Comparison of ENCODE assay signal across 8 mouse cellular contexts in the genomic region with DNA sequence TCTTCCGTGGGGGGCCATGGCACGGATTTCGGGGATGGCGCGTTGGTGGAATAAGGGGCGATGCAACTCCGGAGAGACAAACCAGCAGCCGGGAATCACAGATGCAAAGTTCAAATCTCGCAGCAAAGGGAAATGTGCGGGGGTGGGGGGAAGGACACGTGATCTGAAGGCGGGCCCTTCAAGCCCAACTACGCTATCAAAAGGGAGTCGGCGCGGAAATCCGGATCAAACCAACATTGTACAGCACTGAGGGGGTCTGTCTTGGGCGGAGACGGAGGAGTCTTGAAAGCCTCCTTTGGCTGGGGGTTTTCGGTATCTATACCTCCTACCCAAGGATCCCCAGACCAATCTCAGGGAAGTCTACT. TPM values are rescaled to one million over a fixed set of nuclear protein-coding genes. Genes with fewer than 3 reads are reported as not detected.
DNase-seq lines count a peak whose midpoint lies in the region; ATAC-seq and TF ChIP-seq lines count a peak whose summit lies in the region.

A gene (minus strand): TSS at position 202 of the 365 bp plus-strand sequence.

- peak within 1 kb of the TSS; percentile 92 for H3K27ac ChIP-seq in forebrain, embryonic 15.5 days (replicated peaks)

- H3K27me3 ChIP-seq in forebrain, embryonic 15.5 days: no peaks in the 10 kb centered on the region

- no peaks in the 10 kb centered on the region for H3K9me3 ChIP-seq in forebrain, embryonic 15.5 days

- TF ChIP-seq CTCF in lung, adult 2 months (IDR thresholded peaks at IDR 0.05; ENCODE audit: insufficient read depth, low read length): no peak

- DNase-seq in ES-CJ7 (ENCODE audit: low read depth, low spot score): peak; percentile 98
- DNase-seq in cerebellum, adult 11 months: peak; percentile 72
- DNase-seq in heart, postnatal 25 days (ENCODE audit: low spot score): peak; percentile 72
- peak; percentile 83 to 91 for DNase-seq in layer of hippocampus, adult 18-20 months (ENCODE audit: low spot score in 2 of 2)
- DNase-seq in lung, adult 2 months: peak; percentile 71
- peak; percentile 79 to 87 for DNase-seq in thymus, adult 18-20 months

- H3K4me1 ChIP-seq in forebrain, embryonic 15.5 days: peaks cover 22% of the 10 kb centered on the region
- H3K4me1 ChIP-seq in lung, adult 2 months (ENCODE audit: control insufficient read depth, insufficient read depth, low read length): no peaks in the 10 kb centered on the region; the same call in 1 of the 2 replicates

- peak within 1 kb of the TSS; percentile 93 for H3K9ac ChIP-seq in forebrain, embryonic 15.5 days (replicated peaks)

- peak; percentile 63; the same call in 1 of the 2 replicates for TF ChIP-seq POLR2A in lung, adult 2 months (IDR thresholded peaks at IDR 0.05; ENCODE audit: borderline replicate concordance, extremely low read depth, low read depth, low read length)

- H3K36me3 ChIP-seq in forebrain, embryonic 15.5 days: peaks cover 34% of the 10 kb centered on the region

- intact Hi-C loops in heart, postnatal 25 days (cut with DNase I): no loop called here

- peak; percentile 98 for ATAC-seq in forebrain, embryonic 15.5 days (replicated peaks)
- peak; percentile 86 for ATAC-seq in neutrophil, adult 5-6 weeks (ENCODE audit: extremely low read depth, insufficient number of reproducible peaks, low FRiP score, poor library complexity, severe bottlenecking)

- H3K4me3 ChIP-seq in forebrain, embryonic 15.5 days: peak within 1 kb of the TSS; percentile 98
- H3K4me3 ChIP-seq in lung, adult 2 months (replicated peaks; ENCODE audit: extremely low read depth, low read depth, low read length): peak within 1 kb of the TSS; percentile 70

- WGBS in forebrain, embryonic 15.5 days: under 1% methylated on average over 20 of the region's 20 CpGs
- WGBS in lung, adult 2 months: under 1% methylated on average over 20 of the region's 20 CpGs

- peak within 1 kb of the TSS; percentile 80 for H3K4me2 ChIP-seq in forebrain, embryonic 15.5 days (replicated peaks)

RNA-seq across cellular contexts. Expression of the gene that starts here (rescaled TPM):
- 251 and 270 TPM in 2 replicates for polyA plus RNA-seq in forebrain, embryonic 15.5 days (2015; fragmentation: Nextera tagmentation; extraction: Ambion mirVana)
- 10 to 100 TPM; 22.4 to 25.2 TPM for total RNA-seq in heart, postnatal 25 days (2021)
- total RNA-seq in layer of hippocampus, adult 18-20 months (2021): 10 to 100 TPM; 22.6 to 25.0 TPM
- polyA plus RNA-seq in lung, adult 2 months (2012; rRNA removed): 40.4 and 51.7 TPM in 2 replicates
- 20.6 and 24.8 TPM in 2 replicates for total RNA-seq in neutrophil, adult 5-6 weeks (2017)

Comparison
In these comparisons a context has a peak if more than half of its experiments do, and no peak if none do; other contexts are left out.
1. Peak in every context shown above with its lines: DNase-seq, ATAC-seq, H3K4me3 ChIP-seq and H3K27ac ChIP-seq.